Mouse (Mus musculus) adrenal gland, adult 8-10 months (tissue): ENCODE measurements at regions not wholly inside any gene's neighbourhood (a gene's known extent, or its start where the extent isn't known, plus 50 kb on each side); places are given as distances from the start of the nearest gene placed in this dataset.

Experiments used
- DNase-seq: peaks from one replicate; pipeline ENCODE4 v3.0.0; 2022

GRCm38 (mm10) chr12:42369029-42369577 is 882.9 kb upstream of the Lrrn3 start:
- no peak for DNase-seq

GRCm38 (mm10) chr12:42338996-42339680 is 852.9 kb upstream of the Lrrn3 start:
- no peak for DNase-seq

- DNase-seq: no peak
These were observed 820.2 kb upstream of the Lrrn3 start for GRCm38 (mm10) chr12:42306429-42306828.

GRCm38 (mm10) chr12:42277241-42278032 is 791.2 kb upstream of the Lrrn3 start:
- no peak for DNase-seq

- no peak for DNase-seq
These were observed 764.2 kb upstream of the Lrrn3 start for GRCm38 (mm10) chr12:42250410-42250809.

GRCm38 (mm10) chr12:42229235-42229634 is 743.0 kb upstream of the Lrrn3 start:
- DNase-seq: no peak

GRCm38 (mm10) chr12:42181646-42182045 is 695.4 kb upstream of the Lrrn3 start:
- DNase-seq: no peak

- DNase-seq: no peak
These were observed 693.9 kb upstream of the Lrrn3 start for GRCm38 (mm10) chr12:42179947-42180669.

GRCm38 (mm10) chr12:42147971-42148370 is 661.7 kb upstream of the Lrrn3 start:
- no peak for DNase-seq

- DNase-seq: no peak
These were observed 652.6 kb upstream of the Lrrn3 start for GRCm38 (mm10) chr12:42138694-42139442.

- no peak for DNase-seq
These were observed 651.9 kb upstream of the Lrrn3 start for GRCm38 (mm10) chr12:42138177-42138576.

- DNase-seq: no peak
These were observed 651.5 kb upstream of the Lrrn3 start for GRCm38 (mm10) chr12:42137764-42138163.

- DNase-seq: no peak
These were observed 614.0 kb upstream of the Lrrn3 start for GRCm38 (mm10) chr12:42100189-42100588.

GRCm38 (mm10) chr12:42070401-42070800 is 584.2 kb upstream of the Lrrn3 start:
- DNase-seq: no peak

GRCm38 (mm10) chr12:42063745-42064144 is 577.5 kb upstream of the Lrrn3 start:
- DNase-seq: no peak

- DNase-seq: peak; percentile 52
These were observed 562.8 kb upstream of the Lrrn3 start for GRCm38 (mm10) chr12:42049056-42049455.

- DNase-seq: peak; percentile 9
These were observed 541.6 kb upstream of the Lrrn3 start for GRCm38 (mm10) chr12:42027874-42028273.

- no peak for DNase-seq
These were observed 531.3 kb upstream of the Lrrn3 start for GRCm38 (mm10) chr12:42017506-42017905.

- no peak for DNase-seq
These were observed 522.7 kb upstream of the Lrrn3 start for GRCm38 (mm10) chr12:42008827-42009383.

GRCm38 (mm10) chr12:42006912-42007311 is 520.7 kb upstream of the Lrrn3 start:
- DNase-seq: no peak
